Mouse (Mus musculus) E14TG2a.4 (cell line): ENCODE results near the gene Mcam.
A peak's percentile ranks its signal among the peaks of the same experiment; 100 is the strongest.

Experiments used
- CTCF ChIP-seq: conservative IDR thresholded peaks from 2 replicates; pipeline ENCODE4 v1.5.1; 2014; ENCODE audit warnings: low read length
- NANOG ChIP-seq: IDR thresholded peaks from 2 replicates; pipeline ENCODE4 v1.6.1; 2014; ENCODE audit warnings: borderline replicate concordance, low read length, mixed read lengths
- POU5F1 ChIP-seq: IDR thresholded peaks from 2 replicates; pipeline ENCODE4 v1.6.1; 2014; ENCODE audit warnings: low read length, borderline replicate concordance

GRCm38 (mm10) chr9:44144023-44144717 lies 9.9 kb downstream of the Mcam start:
- TF ChIP-seq CTCF (peak; percentile 21), NANOG (no peak), POU5F1 (no peak)
